Mouse (Mus musculus) lung, postnatal 0 days (tissue): ENCODE measurements around the gene Gm47959. TPM values are rescaled to one million over a fixed set of nuclear protein-coding genes. Genes with fewer than 3 reads are reported as not detected.

ENCODE experiments used
- ATAC-seq: fragments of 200-750 bp; cut with Nextera tagmentation; 2 replicates; pipeline ENCODE4 v1.8.0; 2017; ENCODE audit warnings: moderate library complexity
- DNase-seq: peaks from one replicate; pipeline ENCODE4 v3.0.0-alpha.2; 2016; ENCODE audit warnings: low spot score
- H3K27ac ChIP-seq: fragments of 300-500 bp; sonication (generic); 2 replicates; pipeline ENCODE4 v1.5.1; 2014; ENCODE audit warnings: antibody characterized with exemption, mild to moderate bottlenecking, low read length, mixed read lengths
- H3K27me3 ChIP-seq: fragments of 300-500 bp; sonication (generic); replicated peaks from 2 replicates; pipeline ENCODE4 v1.6.1; 2014; ENCODE audit warnings: low read length, mixed read lengths; ENCODE audit not compliant: insufficient read depth
- H3K36me3 ChIP-seq: fragments of 300-500 bp; sonication (generic); 2 replicates; pipeline ENCODE4 v1.6.1; 2014; ENCODE audit warnings: low read length, mixed read lengths; ENCODE audit not compliant: insufficient read depth
- H3K4me1 ChIP-seq: fragments of 300-500 bp; sonication (generic); 2 replicates; pipeline ENCODE4 v1.6.1; 2014; ENCODE audit warnings: antibody characterized with exemption, low read depth, low read length, mixed read lengths; ENCODE audit not compliant: insufficient read depth
- H3K4me2 ChIP-seq: fragments of 300-500 bp; sonication (generic); replicated peaks from 2 replicates; pipeline ENCODE4 v1.6.1; 2014; ENCODE audit warnings: low read depth, mild to moderate bottlenecking, low read length, moderate library complexity, mixed read lengths
- H3K4me3 ChIP-seq: fragments of 300-500 bp; sonication (generic); 2 replicates; pipeline ENCODE4 v1.5.1; 2014; ENCODE audit warnings: low read depth, low read length
- H3K9ac ChIP-seq: fragments of 300-500 bp; sonication (generic); replicated peaks from 2 replicates; pipeline ENCODE4 v1.6.1; 2014; ENCODE audit warnings: low read depth, mild to moderate bottlenecking
- H3K9me3 ChIP-seq: fragments of 300-500 bp; sonication (generic); 2 replicates; pipeline ENCODE4 v1.6.1; 2016; ENCODE audit warnings: low read length, mixed read lengths
- CTCF ChIP-seq: IDR thresholded peaks from 2 replicates; pipeline ENCODE4 v1.5.1; 2016; ENCODE audit warnings: antibody characterized with exemption, mild to moderate bottlenecking
- EP300 ChIP-seq: IDR thresholded peaks from 2 replicates; pipeline ENCODE4 v1.6.1; 2016; ENCODE audit warnings: antibody characterized with exemption, mild to moderate bottlenecking, control low read depth
- WGBS: fragments of 180-500 bp; shearing (Covaris S2); extraction: QIAGEN DNeasy Blood & Tissue Kit; methylation state at CpG from one replicate; pipeline ENCODE4 v1.1.7; 2014; 5-methylcytosine and 5-hydroxymethylcytosine counted together
- polyA plus RNA-seq: library from polyadenylated mRNA; unstranded; fragments of >200 nt; fragmentation: Nextera tagmentation; extraction: Ambion mirVana; gene quantifications from 2 replicates; pipeline ENCODE4 v1.2.1, GENCODE M21; 2015

Gm47959 gene
- polyA plus RNA-seq, 1 experiment from 2014 or later = not detected

GRCm38 (mm10) chr1:83038109-83038672 lies 37.8 kb downstream of the Gm47959 start, which contains the start of gene Slc19a3:
TSS of gene Slc19a3 (minus strand) at chr1:83038448.
- no peak for TF ChIP-seq CTCF
- no peak for TF ChIP-seq EP300
- under 1% methylated on average over 25 of the region's 25 CpGs for WGBS
- Histone ChIP-seq H3K9ac (peak within 1 kb of the TSS; percentile 34), H3K36me3 (no peaks in the 10 kb centered on the region), H3K4me2 (peak within 1 kb of the TSS; percentile 75), H3K9me3 (no peaks in the 10 kb centered on the region), H3K27me3 (no peaks in the 10 kb centered on the region), H3K4me1 (no peaks in the 10 kb centered on the region), H3K27ac (peak within 1 kb of the TSS; percentile 66), H3K4me3 (peak within 1 kb of the TSS; percentile 60)
- peak; percentile 89 for ATAC-seq
- DNase-seq = peak; percentile 64

GRCm38 (mm10) chr1:83039080-83039479 lies 38.7 kb downstream of the Gm47959 start:
- Histone ChIP-seq H3K4me2 (no peak overlapping the region), H3K27me3 (no peaks in the 10 kb centered on the region), H3K4me3 (no peak overlapping the region), H3K9me3 (no peaks in the 10 kb centered on the region), H3K4me1 (no peaks in the 10 kb centered on the region), H3K9ac (no peak overlapping the region), H3K27ac (no peak overlapping the region), H3K36me3 (no peaks in the 10 kb centered on the region)
- peak; percentile 22; the same call in 1 of the 2 replicates for TF ChIP-seq EP300
- TF ChIP-seq CTCF = no peak
- 52% methylated on average over 4 of the region's 4 CpGs for WGBS
- peak; percentile 47 for DNase-seq
- ATAC-seq = peak; percentile 68

GRCm38 (mm10) chr1:83042380-83042779 lies 42.0 kb downstream of the Gm47959 start, which contains the start of gene Krtap28-10:
TSS of gene Krtap28-10 (minus strand) at chr1:83042480.
- Histone ChIP-seq H3K27ac (no peak within 1 kb of the TSS), H3K27me3 (no peaks in the 10 kb centered on the region), H3K36me3 (no peaks in the 10 kb centered on the region), H3K4me1 (no peaks in the 10 kb centered on the region), H3K4me2 (no peak within 1 kb of the TSS), H3K9ac (no peak within 1 kb of the TSS), H3K9me3 (no peaks in the 10 kb centered on the region), H3K4me3 (no peak within 1 kb of the TSS)
- WGBS = 88% methylated on average over 2 of the region's 2 CpGs
- TF ChIP-seq EP300 (no peak), CTCF (no peak)
- DNase-seq (no peak), ATAC-seq (no peak)

- Histone ChIP-seq H3K4me3 (no peak within 1 kb of the TSS), H3K9me3 (no peaks in the 10 kb centered on the region), H3K36me3 (no peaks in the 10 kb centered on the region), H3K27me3 (no peaks in the 10 kb centered on the region), H3K9ac (no peak within 1 kb of the TSS), H3K27ac (no peak within 1 kb of the TSS), H3K4me1 (no peaks in the 10 kb centered on the region), H3K4me2 (no peak within 1 kb of the TSS)
- 58% methylated on average over 5 of the region's 5 CpGs for WGBS
- ATAC-seq (peak; percentile 92), DNase-seq (peak; percentile 81)
- peak; percentile 45 for TF ChIP-seq CTCF
- peak; percentile 77 for TF ChIP-seq EP300
Observed at GRCm38 (mm10) chr1:83044882-83045427, 44.6 kb downstream of the Gm47959 start, which contains the start of gene Gm47969. TSS of gene Gm47969 (plus strand) at chr1:83044932.

Other genes with a start within 250 kb of the Gm47959 start
- 0.07 TPM in 1 of 2 replicates, not detected in the other for gene Tm4sf20, start 232.1 kb upstream of the Gm47959 start, polyA plus RNA-seq
- gene Gm47791, start 229.3 kb upstream of the Gm47959 start, polyA plus RNA-seq = not detected in 2 replicates
- gene Agfg1, start 161.1 kb upstream of the Gm47959 start, polyA plus RNA-seq = 28.3 and 34.8 TPM in 2 replicates
- not detected in 2 replicates for gene A030005L19Rik, start 87.2 kb upstream of the Gm47959 start, polyA plus RNA-seq
- not detected in 2 replicates for gene A030014E15Rik, start 75.6 kb upstream of the Gm47959 start, polyA plus RNA-seq
- gene Gm6217, start 69.1 kb upstream of the Gm47959 start, polyA plus RNA-seq = not detected in 2 replicates
- not detected in 2 replicates for gene A030003K21Rik, start 57.2 kb upstream of the Gm47959 start, polyA plus RNA-seq
- not detected in 2 replicates for gene Gm7544, start 44.5 kb upstream of the Gm47959 start, polyA plus RNA-seq
- gene Gm47955, start 40.3 kb upstream of the Gm47959 start, polyA plus RNA-seq = not detected in 2 replicates
- gene Slc19a3, start 37.9 kb downstream of the Gm47959 start, polyA plus RNA-seq = 2.1 and 2.5 TPM in 2 replicates
- gene Krtap28-10, start 41.9 kb downstream of the Gm47959 start, polyA plus RNA-seq = not detected in 2 replicates
- gene Gm47969, start 44.4 kb downstream of the Gm47959 start, polyA plus RNA-seq = 0.45 and 1.0 TPM in 2 replicates
- gene A030005K14Rik, start 58.8 kb downstream of the Gm47959 start, polyA plus RNA-seq = not detected in 2 replicates
- 0.16 TPM in 1 of 2 replicates, not detected in the other for gene Krtap28-13, start 60.4 kb downstream of the Gm47959 start, polyA plus RNA-seq
- gene Ccl20, start 116.2 kb downstream of the Gm47959 start, polyA plus RNA-seq = 0.37 and 41.3 TPM in 2 replicates
- 1.1 and 2.3 TPM in 2 replicates for gene Daw1, start 159.2 kb downstream of the Gm47959 start, polyA plus RNA-seq